Mouse (Mus musculus): ENCODE results near the gene Rangap1. TPM values are rescaled to one million over a fixed set of nuclear protein-coding genes. Genes with fewer than 3 reads are reported as not detected.

Gene Rangap1
- polyA plus RNA-seq, 2 experiments = 74.3 to 83.7 TPM

DNA sequence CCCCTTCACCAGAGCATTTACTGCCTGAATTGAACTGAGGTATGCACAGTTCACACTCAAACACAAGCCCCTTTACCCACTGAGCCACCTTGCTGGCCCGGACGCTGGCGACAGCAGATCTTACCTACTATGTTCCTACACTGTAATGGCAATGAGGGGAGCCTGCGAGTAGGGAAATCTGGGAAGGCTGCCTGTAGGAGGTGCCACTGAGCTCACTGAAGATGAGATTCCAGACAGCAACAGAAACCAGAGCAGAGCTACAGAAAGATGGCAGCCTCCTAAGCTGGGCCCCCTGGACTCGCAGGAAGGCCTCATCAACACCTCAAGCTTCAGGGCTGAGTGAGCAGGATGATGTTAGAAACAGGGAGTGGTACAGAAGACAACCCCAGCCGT, 26.2 kb downstream of the Rangap1 start:
- no peak for TF ChIP-seq POLR2A (IDR thresholded peaks at IDR 0.05; ENCODE audit: borderline replicate concordance, extremely low read depth, insufficient read depth, insufficient read length)
- no peak for ATAC-seq (ENCODE audit: low FRiP score, low read depth)
- DNase-seq (ENCODE audit: low spot score) = no peak
- Histone ChIP-seq H3K27me3 (ENCODE audit: control insufficient read depth, insufficient read depth, low read length) (no peaks in the 10 kb centered on the region), H3K4me2 (replicated peaks; ENCODE audit: low read depth, low read length, severe bottlenecking) (no peak overlapping the region), H3K4me1 (ENCODE audit: control insufficient read depth, insufficient read depth, low read length) (no peaks in the 10 kb centered on the region), H3K36me3 (ENCODE audit: control insufficient read depth, insufficient read depth, low read length) (peaks cover 95% of the 10 kb centered on the region), H3K9me3 (ENCODE audit: control insufficient read depth, low read length) (no peaks in the 10 kb centered on the region), H3K27ac (replicated peaks; ENCODE audit: low read depth, low read length) (no peak overlapping the region), H3K4me3 (replicated peaks; ENCODE audit: low read length) (no peak overlapping the region), H3K9ac (ENCODE audit: low read depth, low read length, severe bottlenecking) (no peak overlapping the region)
- WGBS = 93% methylated on average over 6 of the region's 6 CpGs

DNA sequence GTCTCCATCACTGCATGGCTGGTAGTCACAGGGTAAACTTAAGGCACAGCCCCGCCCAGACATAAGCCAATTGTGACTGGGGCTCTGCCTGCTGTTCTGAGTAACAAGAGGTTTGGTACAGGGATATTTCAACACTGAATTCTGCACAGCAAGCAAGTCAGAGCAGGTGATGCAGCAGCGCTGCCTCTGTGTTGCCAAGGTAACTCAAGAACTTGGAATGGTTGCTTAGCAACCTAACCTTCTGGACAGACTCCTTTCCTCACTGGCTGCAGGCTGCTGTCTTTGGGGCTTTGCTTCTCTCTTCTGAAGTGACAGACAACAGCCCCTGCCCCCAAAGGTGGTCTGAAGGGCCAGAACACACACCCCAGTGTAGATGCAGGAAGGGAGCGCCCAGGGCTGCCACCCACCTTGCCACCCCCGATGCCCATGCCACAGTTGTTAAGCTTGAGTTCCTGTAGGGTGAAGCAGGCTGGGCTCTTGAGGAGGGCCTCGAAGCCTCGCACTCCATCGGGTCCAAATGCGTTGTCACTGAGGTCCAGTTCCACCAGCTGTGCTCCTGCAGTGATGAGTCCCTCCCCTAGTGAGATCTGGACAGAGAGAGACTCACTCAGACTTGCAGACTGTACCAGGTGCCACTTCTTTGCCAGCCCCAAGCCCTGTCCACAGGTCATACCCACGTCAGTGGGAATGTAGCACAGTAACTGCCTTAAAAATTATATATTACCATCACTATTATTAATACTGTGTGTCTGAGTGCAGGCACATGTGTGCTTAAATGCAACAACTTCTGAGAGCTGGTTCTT, 26.8 kb downstream of the Rangap1 start:
- peaks cover 95% of the 10 kb centered on the region for H3K36me3 ChIP-seq (ENCODE audit: control insufficient read depth, insufficient read depth, low read length)
- H3K27me3 ChIP-seq (ENCODE audit: control insufficient read depth, insufficient read depth, low read length) = no peaks in the 10 kb centered on the region
- H3K4me3 ChIP-seq (replicated peaks; ENCODE audit: low read length) = no peak overlapping the region
- no peaks in the 10 kb centered on the region for H3K4me1 ChIP-seq (ENCODE audit: control insufficient read depth, insufficient read depth, low read length)
- H3K4me2 ChIP-seq (replicated peaks; ENCODE audit: low read depth, low read length, severe bottlenecking) = no peak overlapping the region
- H3K27ac ChIP-seq (replicated peaks; ENCODE audit: low read depth, low read length) = no peak overlapping the region
- H3K9me3 ChIP-seq (ENCODE audit: control insufficient read depth, low read length) = no peaks in the 10 kb centered on the region
- no peak for TF ChIP-seq POLR2A (IDR thresholded peaks at IDR 0.05; ENCODE audit: borderline replicate concordance, extremely low read depth, insufficient read depth, insufficient read length)
- ATAC-seq (ENCODE audit: low FRiP score, low read depth) (no peak), DNase-seq (ENCODE audit: low spot score) (no peak)
- no peak overlapping the region for H3K9ac ChIP-seq (ENCODE audit: low read depth, low read length, severe bottlenecking)
- 92% methylated on average over 9 of the region's 9 CpGs for WGBS

- H3K9ac ChIP-seq (ENCODE audit: low read depth, low read length, severe bottlenecking) = no peak overlapping the region
- TF ChIP-seq POLR2A (IDR thresholded peaks at IDR 0.05; ENCODE audit: borderline replicate concordance, extremely low read depth, insufficient read depth, insufficient read length) = no peak
- no peak overlapping the region for H3K4me3 ChIP-seq (replicated peaks; ENCODE audit: low read length)
- H3K27ac ChIP-seq (replicated peaks; ENCODE audit: low read depth, low read length) = no peak overlapping the region
- DNase-seq (ENCODE audit: low spot score) (no peak), ATAC-seq (ENCODE audit: low FRiP score, low read depth) (no peak)
- 84% methylated on average over 6 of the region's 6 CpGs for WGBS
- no peaks in the 10 kb centered on the region for H3K27me3 ChIP-seq (ENCODE audit: control insufficient read depth, insufficient read depth, low read length)
- H3K36me3 ChIP-seq (ENCODE audit: control insufficient read depth, insufficient read depth, low read length) = peaks cover 92% of the 10 kb centered on the region
- H3K9me3 ChIP-seq (ENCODE audit: control insufficient read depth, low read length) = no peaks in the 10 kb centered on the region
- no peak overlapping the region for H3K4me2 ChIP-seq (replicated peaks; ENCODE audit: low read depth, low read length, severe bottlenecking)
- no peaks in the 10 kb centered on the region for H3K4me1 ChIP-seq (ENCODE audit: control insufficient read depth, insufficient read depth, low read length)
Measured at GRCm38 (mm10) chr15:81713742-81714141, 31.6 kb downstream of the Rangap1 start.

- H3K9ac ChIP-seq (ENCODE audit: low read depth, low read length, severe bottlenecking) = no peak overlapping the region
- H3K27ac ChIP-seq (replicated peaks; ENCODE audit: low read depth, low read length) = no peak overlapping the region
- WGBS = 82% methylated on average over 4 of the region's 4 CpGs
- no peaks in the 10 kb centered on the region for H3K9me3 ChIP-seq (ENCODE audit: control insufficient read depth, low read length)
- DNase-seq (ENCODE audit: low spot score) = no peak
- H3K27me3 ChIP-seq (ENCODE audit: control insufficient read depth, insufficient read depth, low read length) = no peaks in the 10 kb centered on the region
- no peak overlapping the region for H3K4me2 ChIP-seq (replicated peaks; ENCODE audit: low read depth, low read length, severe bottlenecking)
- H3K4me1 ChIP-seq (ENCODE audit: control insufficient read depth, insufficient read depth, low read length) = no peaks in the 10 kb centered on the region
- TF ChIP-seq POLR2A (IDR thresholded peaks at IDR 0.05; ENCODE audit: borderline replicate concordance, extremely low read depth, insufficient read depth, insufficient read length) = no peak
- peaks cover 89% of the 10 kb centered on the region for H3K36me3 ChIP-seq (ENCODE audit: control insufficient read depth, insufficient read depth, low read length)
- ATAC-seq (ENCODE audit: low FRiP score, low read depth) = no peak
- H3K4me3 ChIP-seq (replicated peaks; ENCODE audit: low read length) = no peak overlapping the region
Measured at GRCm38 (mm10) chr15:81710801-81711200, 34.5 kb downstream of the Rangap1 start.

- ATAC-seq (ENCODE audit: low FRiP score, low read depth) (no peak), DNase-seq (ENCODE audit: low spot score) (no peak)
- Histone ChIP-seq H3K27ac (replicated peaks; ENCODE audit: low read depth, low read length) (no peak overlapping the region), H3K4me2 (replicated peaks; ENCODE audit: low read depth, low read length, severe bottlenecking) (no peak overlapping the region), H3K4me1 (ENCODE audit: control insufficient read depth, insufficient read depth, low read length) (no peaks in the 10 kb centered on the region), H3K9ac (ENCODE audit: low read depth, low read length, severe bottlenecking) (no peak overlapping the region), H3K36me3 (ENCODE audit: control insufficient read depth, insufficient read depth, low read length) (peaks cover 89% of the 10 kb centered on the region), H3K27me3 (ENCODE audit: control insufficient read depth, insufficient read depth, low read length) (no peaks in the 10 kb centered on the region), H3K4me3 (replicated peaks; ENCODE audit: low read length) (no peak overlapping the region), H3K9me3 (ENCODE audit: control insufficient read depth, low read length) (no peaks in the 10 kb centered on the region)
- WGBS = 94% methylated on average over 1 of the region's 1 CpGs
- no peak for TF ChIP-seq POLR2A (IDR thresholded peaks at IDR 0.05; ENCODE audit: borderline replicate concordance, extremely low read depth, insufficient read depth, insufficient read length)
Measured at GRCm38 (mm10) chr15:81709686-81710085, 35.6 kb downstream of the Rangap1 start.

All from limb, embryonic 14.5 days (tissue).